Mouse (Mus musculus) CH12.LX (cell line): ENCODE data around the gene Inpp5e. TPM values are rescaled to one million over a fixed set of nuclear protein-coding genes. Genes with fewer than 3 reads are reported as not detected.

Experiments used
- DNase-seq: peaks from one replicate; pipeline ENCODE4 v3.0.0-alpha.2; 2013; ENCODE audit errors: extremely low read depth
- H3K27ac ChIP-seq: 2 replicates; pipeline ENCODE4 v1.5.1; 2012; ENCODE audit warnings: low read depth, mild to moderate bottlenecking, control low read depth, moderate library complexity; ENCODE audit not compliant: insufficient read depth
- H3K27me3 ChIP-seq: replicated peaks from 2 replicates; pipeline ENCODE3; 2012; ENCODE audit warnings: inconsistent platforms
- H3K36me3 ChIP-seq, 2 experiments: replicated peaks in 1 of 2; 2 replicates each; pipeline versions ENCODE3 to v1.6.1; 2012; ENCODE audit warnings: inconsistent platforms in 1 of 2, low read length in 1 of 2, mild to moderate bottlenecking in 1 of 2, mixed read lengths in 1 of 2, moderate library complexity in 1 of 2; ENCODE audit not compliant: control insufficient read depth in 1 of 2, insufficient read depth in 1 of 2
- H3K4me1 ChIP-seq, 2 experiments: 2 replicates each; pipeline ENCODE4 v1.6.1; 2012; ENCODE audit warnings: inconsistent platforms in 1 of 2, moderate library complexity in 1 of 2; ENCODE audit not compliant: insufficient read depth in 2 of 2, control insufficient read depth in 1 of 2
- H3K4me2 ChIP-seq: 2 replicates; pipeline ENCODE4 v1.6.1; 2012; ENCODE audit warnings: low read depth, mild to moderate bottlenecking, control low read depth; ENCODE audit not compliant: poor library complexity, insufficient read depth, severe bottlenecking
- H3K4me3 ChIP-seq, 3 experiments: fragments of 150-350 bp in 1 of 3; sonication (generic) in 1 of 3; replicated peaks in 1 of 3; 2 replicates each; pipeline versions ENCODE3 to v1.5.1; 2011 to 2012; ENCODE audit warnings: low read depth in 2 of 3, low read length in 2 of 3, mild to moderate bottlenecking in 2 of 3, moderate library complexity in 2 of 3, control low read depth in 1 of 3, improper control_type of control experiment in 1 of 3, inconsistent platforms in 1 of 3, mixed read lengths in 1 of 3; ENCODE audit not compliant: poor library complexity in 1 of 3
- H3K79me2 ChIP-seq: replicated peaks from 2 replicates; pipeline ENCODE4 v1.6.1; 2012; ENCODE audit warnings: mild to moderate bottlenecking, moderate library complexity; ENCODE audit not compliant: control insufficient read depth, poor library complexity, insufficient read depth, severe bottlenecking; ENCODE audit errors: extremely low read depth
- H3K9ac ChIP-seq: 2 replicates; pipeline ENCODE4 v1.6.1; 2012; ENCODE audit warnings: low read depth, mild to moderate bottlenecking, control low read depth, moderate library complexity; ENCODE audit not compliant: insufficient read depth
- H3K9me3 ChIP-seq: replicated peaks from 2 replicates; pipeline ENCODE3; 2012; ENCODE audit warnings: low read length, inconsistent platforms, mixed read lengths
- CHD1 ChIP-seq: IDR thresholded peaks from 2 replicates; pipeline ENCODE4 v1.6.1; 2012; ENCODE audit warnings: low read depth, low read length, improper control_type of control experiment, inconsistent platforms
- CHD2 ChIP-seq: IDR thresholded peaks from 2 replicates; pipeline ENCODE4 v1.6.1; 2011; ENCODE audit warnings: low read length, improper control_type of control experiment
- CTCF ChIP-seq, 2 experiments: IDR thresholded peaks in 1 of 2; conservative IDR thresholded peaks in 1 of 2; 2 replicates each; pipeline ENCODE4 v1.5.1; 2011 to 2012; ENCODE audit warnings: low read depth in 2 of 2, low read length in 2 of 2, improper control_type of control experiment in 1 of 2, inconsistent platforms in 1 of 2, mild to moderate bottlenecking in 1 of 2, moderate library complexity in 1 of 2
- E2F4 ChIP-seq: IDR thresholded peaks from 2 replicates; pipeline ENCODE4 v1.6.1; 2011; ENCODE audit warnings: low read depth, low read length, improper control_type of control experiment; ENCODE audit not compliant: insufficient replicate concordance
- ELF1 ChIP-seq: IDR thresholded peaks from 2 replicates; pipeline ENCODE4 v1.6.1; 2014; ENCODE audit warnings: low read depth, mild to moderate bottlenecking, inconsistent platforms, low read length, improper control_type of control experiment
- GABPA ChIP-seq: IDR thresholded peaks from 2 replicates; pipeline ENCODE4 v1.6.1; 2012; ENCODE audit warnings: low read depth, low read length, improper control_type of control experiment, inconsistent platforms; ENCODE audit not compliant: insufficient replicate concordance
- JUND ChIP-seq: conservative IDR thresholded peaks from 2 replicates; pipeline ENCODE4 v1.6.1; 2011; ENCODE audit warnings: low read depth, low read length, improper control_type of control experiment
- KAT2A ChIP-seq: IDR thresholded peaks from 2 replicates; pipeline ENCODE4 v1.6.1; 2012; ENCODE audit warnings: low read length, improper control_type of control experiment, inconsistent platforms; ENCODE audit not compliant: insufficient replicate concordance
- MAZ ChIP-seq: IDR thresholded peaks from 2 replicates; pipeline ENCODE4 v1.6.1; 2012; ENCODE audit warnings: low read depth, mild to moderate bottlenecking, inconsistent platforms, low read length, improper control_type of control experiment, moderate library complexity
- MEF2A ChIP-seq: IDR thresholded peaks from 2 replicates; pipeline ENCODE4 v1.6.1; 2014; ENCODE audit warnings: low read depth, mild to moderate bottlenecking, inconsistent platforms, low read length, improper control_type of control experiment, borderline replicate concordance
- MXI1 ChIP-seq: IDR thresholded peaks from 2 replicates; pipeline ENCODE4 v1.6.1; 2011; ENCODE audit warnings: mild to moderate bottlenecking, low read depth, low read length, improper control_type of control experiment
- NELFE ChIP-seq: IDR thresholded peaks from 2 replicates; pipeline ENCODE4 v1.6.1; 2011; ENCODE audit warnings: low read depth, low read length, improper control_type of control experiment
- PAX5 ChIP-seq: IDR thresholded peaks from 2 replicates; pipeline ENCODE4 v1.6.1; 2012; ENCODE audit warnings: low read length, inconsistent platforms, mixed read lengths
- RCOR1 ChIP-seq: conservative IDR thresholded peaks from 2 replicates; pipeline ENCODE4 v1.6.1; 2012; ENCODE audit warnings: low read depth, mild to moderate bottlenecking, inconsistent platforms, low read length, improper control_type of control experiment
- SMC3 ChIP-seq: IDR thresholded peaks from 2 replicates; pipeline ENCODE4 v1.6.1; 2011; ENCODE audit warnings: low read depth, low read length, improper control_type of control experiment
- TBP ChIP-seq: conservative IDR thresholded peaks from 2 replicates; pipeline ENCODE4 v1.6.1; 2011; ENCODE audit warnings: low read depth, low read length, improper control_type of control experiment
- UBTF ChIP-seq: IDR thresholded peaks from 2 replicates; pipeline ENCODE4 v1.6.1; 2012; ENCODE audit warnings: low read depth, mild to moderate bottlenecking, inconsistent platforms, low read length, improper control_type of control experiment, moderate library complexity
- USF1 ChIP-seq: IDR thresholded peaks from 2 replicates; pipeline ENCODE4 v1.6.1; 2014; ENCODE audit warnings: low read depth, mild to moderate bottlenecking, inconsistent platforms, low read length, improper control_type of control experiment
- ZC3H11A ChIP-seq: IDR thresholded peaks from 2 replicates; pipeline ENCODE4 v1.6.1; 2012; ENCODE audit warnings: low read depth, mild to moderate bottlenecking, inconsistent platforms, low read length, improper control_type of control experiment
- ZMIZ1 ChIP-seq: IDR thresholded peaks from 2 replicates; pipeline ENCODE4 v1.6.1; 2012; ENCODE audit warnings: low read depth, mild to moderate bottlenecking, inconsistent platforms, low read length, improper control_type of control experiment
- ZNF384 ChIP-seq: IDR thresholded peaks from 2 replicates; pipeline ENCODE4 v1.6.1; 2012; ENCODE audit warnings: low read depth, low read length, improper control_type of control experiment, inconsistent platforms
- dilution Hi-C: fragments of 300-500 bp; cut with MboI; formaldehyde crosslinking; loops from 2 replicates; pipeline ENCODE4 v1.14.3; 2020; ENCODE audit warnings: low sequenced_read_pairs; ENCODE audit not compliant: extremely low pct_unique_long_range_greater_than_20kb, extremely low pct_ligation_motif_present
- in situ Hi-C: fragments of 300-500 bp; cut with MboI; formaldehyde crosslinking; loops from 3 replicates; pipeline ENCODE4 v1.14.3; 2019; ENCODE audit warnings: low sequenced_read_pairs, low pct_ligation_motif_present, low pct_unique_long_range_greater_than_20kb, mixed read lengths
- polyA plus RNA-seq: library from polyadenylated mRNA; unstranded; fragments of >175 nt; gene quantifications from 2 replicates; pipeline ENCODE4 v1.2.1, GENCODE M21; 2012; ENCODE audit warnings: low read depth; ENCODE audit not compliant: insufficient read length
- total RNA-seq, 2 experiments: library from RNA; depleted of rRNA; stranded (reverse); fragments of 300-350 nt in 1 of 2; fragments of >200 nt in 1 of 2; gene quantifications; 2 replicates each; pipeline ENCODE4 v1.2.3; 2012 to 2014

Inpp5e gene
- total and polyA plus RNA-seq, 3 experiments: 5.2 to 10.2 (median 9.6) TPM

- Histone ChIP-seq H3K4me1 (peaks cover 8 to 30% of the 10 kb centered on the region in 2 experiments), H3K27ac (no peak overlapping the region), H3K36me3 (peaks cover 49 to 84% of the 10 kb centered on the region in 2 experiments), H3K4me3 (no peak overlapping the region), H3K4me2 (no peak overlapping the region), H3K27me3 (no peaks in the 10 kb centered on the region), H3K9me3 (no peaks in the 10 kb centered on the region), H3K9ac (no peak overlapping the region), H3K79me2 (no peaks in the 10 kb centered on the region)
- dilution Hi-C loops (no loop called here), in situ Hi-C loops (no loop called here)
- no peak for TF ChIP-seq KAT2A
- no peak for TF ChIP-seq MAZ
- TF ChIP-seq MEF2A: no peak
- no peak for TF ChIP-seq MXI1
- no peak for TF ChIP-seq CTCF (conservative IDR thresholded peaks at IDR 0.05 in 1 of 2, IDR thresholded peaks at IDR 0.05 in 1 of 2; ENCODE audit: low read depth in 2 of 2, low read length in 2 of 2)
- TF ChIP-seq JUND: no peak
- no peak for TF ChIP-seq SMC3
- TF ChIP-seq USF1: no peak
- no peak for TF ChIP-seq RCOR1
- DNase-seq: no peak
These were observed 2.0 kb upstream of the Inpp5e start for GRCm38 (mm10) chr2:26410931-26411411.

GRCm38 (mm10) chr2:26410091-26410490 lies 1.1 kb upstream of the Inpp5e start:
- H3K79me2 ChIP-seq: no peaks in the 10 kb centered on the region
- peaks cover 10 to 35% of the 10 kb centered on the region in 2 experiments for H3K4me1 ChIP-seq
- no peaks in the 10 kb centered on the region for H3K9me3 ChIP-seq
- H3K36me3 ChIP-seq: peaks cover 40 to 80% of the 10 kb centered on the region in 2 experiments
- no peak overlapping the region for H3K4me3 ChIP-seq
- H3K4me2 ChIP-seq: no peak overlapping the region
- H3K9ac ChIP-seq: no peak overlapping the region
- in situ Hi-C loops (no loop called here), dilution Hi-C loops (no loop called here)
- no peak overlapping the region for H3K27ac ChIP-seq
- TF ChIP-seq CTCF (conservative IDR thresholded peaks at IDR 0.05 in 1 of 2, IDR thresholded peaks at IDR 0.05 in 1 of 2; ENCODE audit: low read depth in 2 of 2, low read length in 2 of 2): 0 out of 4 replicates have a peak, but pooled peaks of 1 of the 2 experiments have one; percentile 21
- no peak for TF ChIP-seq PAX5
- DNase-seq: no peak
- H3K27me3 ChIP-seq: no peaks in the 10 kb centered on the region

GRCm38 (mm10) chr2:26409362-26409761 lies 359 bp upstream of the Inpp5e start:
- peak overlapping the region in 1 of 3 experiments; percentile 79 for H3K4me3 ChIP-seq
- peaks cover 35 to 80% of the 10 kb centered on the region in 2 experiments for H3K36me3 ChIP-seq
- no peaks in the 10 kb centered on the region for H3K27me3 ChIP-seq
- H3K4me2 ChIP-seq: no peak overlapping the region
- in situ Hi-C loops: loop anchor here (5.0 kb wide), 1 partner anchor 57 kb away; the partner anchor contains the start of gene Dnlz
- H3K79me2 ChIP-seq: no peaks in the 10 kb centered on the region
- DNase-seq: no peak
- H3K27ac ChIP-seq: no peak overlapping the region
- dilution Hi-C loops: no loop called here
- H3K9me3 ChIP-seq: no peaks in the 10 kb centered on the region
- peaks cover 10 to 41% of the 10 kb centered on the region in 2 experiments for H3K4me1 ChIP-seq
- TF ChIP-seq E2F4: no peak
- TF ChIP-seq CHD1: no peak
- TF ChIP-seq ZNF384: no peak
- TF ChIP-seq ZMIZ1: no peak
- no peak for TF ChIP-seq TBP
- no peak for TF ChIP-seq GABPA
- TF ChIP-seq USF1: no peak
- no peak for TF ChIP-seq UBTF
- TF ChIP-seq ELF1: no peak
- TF ChIP-seq CHD2: no peak
- no peak for TF ChIP-seq KAT2A
- TF ChIP-seq ZC3H11A: no peak
- no peak for TF ChIP-seq NELFE
- TF ChIP-seq, all 38 proteins: peak for 0
- no peak overlapping the region for H3K9ac ChIP-seq
